Mouse (Mus musculus) neural tube, embryonic 15.5 days (tissue): Measurements from ENCODE around the gene Olfr690. TPM values are rescaled to one million over a fixed set of nuclear protein-coding genes. Genes with fewer than 3 reads are reported as not detected.
"Not testable (repeated sequence)": the region's sequence is repeated elsewhere in the genome, so short reads cannot be mapped to it uniquely, and the experiment has no call there.

Experiments
- ATAC-seq: fragments of 200-750 bp; cut with Nextera tagmentation; 2 replicates; pipeline ENCODE4 v1.8.0; 2017; ENCODE audit warnings: mild to moderate bottlenecking, moderate TSS enrichment, moderate library complexity; ENCODE audit not compliant: low FRiP score
- H3K27ac ChIP-seq: fragments of 300-500 bp; sonication (generic); replicated peaks from 2 replicates; pipeline ENCODE4 v1.5.1; 2015; ENCODE audit warnings: mild to moderate bottlenecking, inconsistent platforms
- H3K27me3 ChIP-seq: fragments of 300-500 bp; sonication (generic); replicated peaks from 2 replicates; pipeline ENCODE4 v1.6.1; 2015; ENCODE audit warnings: inconsistent platforms
- H3K36me3 ChIP-seq: fragments of 300-500 bp; sonication (generic); 2 replicates; pipeline ENCODE4 v1.6.1; 2015; ENCODE audit warnings: inconsistent platforms
- H3K4me1 ChIP-seq: fragments of 300-500 bp; sonication (generic); 2 replicates; pipeline ENCODE4 v1.6.1; 2015; ENCODE audit warnings: inconsistent platforms
- H3K4me2 ChIP-seq: fragments of 300-500 bp; sonication (generic); 2 replicates; pipeline ENCODE4 v1.6.1; 2015; ENCODE audit warnings: inconsistent platforms, mild to moderate bottlenecking, moderate library complexity
- H3K4me3 ChIP-seq: fragments of 300-500 bp; sonication (generic); replicated peaks from 2 replicates; pipeline ENCODE4 v1.5.1; 2015; ENCODE audit warnings: mild to moderate bottlenecking, inconsistent platforms
- H3K9ac ChIP-seq: fragments of 300-500 bp; sonication (generic); replicated peaks from 2 replicates; pipeline ENCODE4 v1.6.1; 2015; ENCODE audit warnings: mild to moderate bottlenecking, inconsistent platforms
- H3K9me3 ChIP-seq: fragments of 300-500 bp; sonication (generic); replicated peaks from 2 replicates; pipeline ENCODE4 v1.6.1; 2016; ENCODE audit warnings: inconsistent platforms
- WGBS: fragments of 180-500 bp; shearing (Covaris S2); methylation state at CpG from one replicate; pipeline ENCODE4 v1.1.7; 2015; ENCODE audit warnings: mixed read lengths; 5-methylcytosine and 5-hydroxymethylcytosine counted together
- polyA plus RNA-seq: library from polyadenylated mRNA; unstranded; fragments of >200 nt; fragmentation: Nextera tagmentation; extraction: Ambion mirVana; gene quantifications from 2 replicates; pipeline ENCODE4 v1.2.1, GENCODE M21; 2015

Gene Olfr690
- polyA plus RNA-seq, result not detected in 2 replicates

GRCm38 (mm10) chr7:105334004-105334403 lies at the start of gene Olfr690:
Olfr690 (minus strand) TSS chr7:105334104.
- Histone ChIP-seq H3K36me3 (no peaks in the 10 kb centered on the region), H3K9me3 (no peaks in the 10 kb centered on the region), H3K27me3 (no peaks in the 10 kb centered on the region), H3K4me1 (no peaks in the 10 kb centered on the region), H3K4me3 (no peak within 1 kb of the TSS), H3K9ac (no peak within 1 kb of the TSS), H3K27ac (no peak within 1 kb of the TSS), H3K4me2 (no peak within 1 kb of the TSS)
- WGBS, result 79% methylated on average over 1 of the region's 1 CpGs
- ATAC-seq, result no peak

GRCm38 (mm10) chr7:105380329-105380728 lies 46.4 kb upstream of the Olfr690 start:
- H3K27ac ChIP-seq, result no peak overlapping the region
- H3K36me3 ChIP-seq, result peaks cover 83% of the 10 kb centered on the region
- H3K9ac ChIP-seq, result no peak overlapping the region
- no peak overlapping the region for H3K4me3 ChIP-seq
- no peak overlapping the region for H3K4me2 ChIP-seq
- no peaks in the 10 kb centered on the region for H3K4me1 ChIP-seq
- no peaks in the 10 kb centered on the region for H3K9me3 ChIP-seq
- ATAC-seq, result no peak
- 96% methylated on average over 3 of the region's 3 CpGs for WGBS
- no peaks in the 10 kb centered on the region for H3K27me3 ChIP-seq

- H3K9me3 ChIP-seq, result no peaks in the 10 kb centered on the region
- no peaks in the 10 kb centered on the region for H3K4me1 ChIP-seq
- no peak within 1 kb of the TSS for H3K4me3 ChIP-seq
- peaks cover 70% of the 10 kb centered on the region for H3K36me3 ChIP-seq
- 94% methylated on average over 1 of the region's 1 CpGs for WGBS
- no peak for ATAC-seq
- H3K9ac ChIP-seq, result no peak within 1 kb of the TSS
- H3K4me2 ChIP-seq, result no peak within 1 kb of the TSS
- H3K27me3 ChIP-seq, result no peaks in the 10 kb centered on the region
- H3K27ac ChIP-seq, result no peak within 1 kb of the TSS
Observed at GRCm38 (mm10) chr7:105374866-105375265, 41.0 kb upstream of the Olfr690 start, which contains the start of gene Gm5901. Gm5901 (plus strand) TSS chr7:105375038.

- Histone ChIP-seq H3K36me3 (peaks cover 61% of the 10 kb centered on the region), H3K4me1 (no peaks in the 10 kb centered on the region), H3K9ac (no peak overlapping the region), H3K9me3 (no peaks in the 10 kb centered on the region), H3K27ac (no peak overlapping the region), H3K4me3 (no peak overlapping the region), H3K27me3 (no peaks in the 10 kb centered on the region), H3K4me2 (no peak overlapping the region)
- no peak for ATAC-seq
- 97% methylated on average over 3 of the region's 3 CpGs for WGBS
Observed at GRCm38 (mm10) chr7:105373976-105374375, 40.1 kb upstream of the Olfr690 start.

- Histone ChIP-seq H3K27me3 (no peaks in the 10 kb centered on the region), H3K27ac (no peak overlapping the region), H3K9ac (no peak overlapping the region), H3K4me2 (no peak overlapping the region), H3K36me3 (peaks cover 56% of the 10 kb centered on the region), H3K9me3 (no peaks in the 10 kb centered on the region), H3K4me1 (no peaks in the 10 kb centered on the region), H3K4me3 (no peak overlapping the region)
- no peak for ATAC-seq
- 84% methylated on average over 4 of the region's 4 CpGs for WGBS
Observed at GRCm38 (mm10) chr7:105373509-105373908, 39.6 kb upstream of the Olfr690 start.

- no peak overlapping the region for H3K9ac ChIP-seq
- H3K9me3 ChIP-seq, result no peaks in the 10 kb centered on the region
- WGBS, result 88% methylated on average over 1 of the region's 1 CpGs
- no peaks in the 10 kb centered on the region for H3K27me3 ChIP-seq
- no peaks in the 10 kb centered on the region for H3K4me1 ChIP-seq
- no peak overlapping the region for H3K27ac ChIP-seq
- no peak for ATAC-seq
- H3K4me2 ChIP-seq, result no peak overlapping the region
- H3K36me3 ChIP-seq, result peaks cover 50% of the 10 kb centered on the region
- no peak overlapping the region for H3K4me3 ChIP-seq
Observed at GRCm38 (mm10) chr7:105372912-105373311, 39.0 kb upstream of the Olfr690 start.

GRCm38 (mm10) chr7:105368521-105368920 lies 34.6 kb upstream of the Olfr690 start:
- H3K4me3 ChIP-seq, result no peak overlapping the region

GRCm38 (mm10) chr7:105367930-105368329 lies 34.0 kb upstream of the Olfr690 start, which contains the start of gene Olfr692:
Olfr692 (plus strand) TSS chr7:105368230.
- peaks cover 9% of the 10 kb centered on the region; the same call in 1 of the 2 replicates for H3K36me3 ChIP-seq
- no peaks in the 10 kb centered on the region for H3K27me3 ChIP-seq
- H3K4me1 ChIP-seq, result no peaks in the 10 kb centered on the region
- H3K4me3 ChIP-seq, result no peak within 1 kb of the TSS
- ATAC-seq, result no peak
- no peaks in the 10 kb centered on the region for H3K9me3 ChIP-seq
- no peak within 1 kb of the TSS for H3K4me2 ChIP-seq
- 90% methylated on average over 1 of the region's 1 CpGs for WGBS
- H3K27ac ChIP-seq, result no peak within 1 kb of the TSS
- no peak within 1 kb of the TSS for H3K9ac ChIP-seq

More at GRCm38 (mm10) chr7:105368521-105368920, 34.6 kb upstream of the Olfr690 start:
- Histone ChIP-seq H3K27me3 (no peaks in the 10 kb centered on the region), H3K27ac (no peak overlapping the region), H3K4me1 (no peaks in the 10 kb centered on the region), H3K36me3 (peaks cover 15% of the 10 kb centered on the region; the same call in 1 of the 2 replicates), H3K9ac (no peak overlapping the region), H3K4me2 (no peak overlapping the region), H3K9me3 (no peaks in the 10 kb centered on the region)
- WGBS, result 98% methylated on average over 4 of the region's 4 CpGs
- no peak; the same call in 1 of the 2 replicates for ATAC-seq

- Histone ChIP-seq H3K9ac (no peak overlapping the region), H3K4me1 (no peaks in the 10 kb centered on the region), H3K9me3 (no peaks in the 10 kb centered on the region), H3K4me3 (no peak overlapping the region), H3K27me3 (no peaks in the 10 kb centered on the region), H3K36me3 (peaks cover 6% of the 10 kb centered on the region; the same call in 1 of the 2 replicates), H3K27ac (no peak overlapping the region), H3K4me2 (no peak overlapping the region)
- WGBS, result 86% methylated on average over 5 of the region's 5 CpGs
- no peak for ATAC-seq
Observed at GRCm38 (mm10) chr7:105367268-105367667, 33.4 kb upstream of the Olfr690 start.

- Histone ChIP-seq H3K4me2 (no peak overlapping the region), H3K9me3 (no peaks in the 10 kb centered on the region), H3K9ac (no peak overlapping the region), H3K27me3 (no peaks in the 10 kb centered on the region), H3K27ac (no peak overlapping the region), H3K4me3 (no peak overlapping the region), H3K4me1 (no peaks in the 10 kb centered on the region), H3K36me3 (no peaks in the 10 kb centered on the region)
- no peak for ATAC-seq
- 88% methylated on average over 2 of the region's 2 CpGs for WGBS
Observed at GRCm38 (mm10) chr7:105361713-105362112, 27.8 kb upstream of the Olfr690 start.

- H3K27ac ChIP-seq, H3K36me3 ChIP-seq, H3K4me3 ChIP-seq, H3K9me3 ChIP-seq, H3K9ac ChIP-seq, H3K4me2 ChIP-seq, H3K4me1 ChIP-seq, H3K27me3 ChIP-seq: not testable (repeated sequence)
- peak; percentile 93 for ATAC-seq
- 94% methylated on average over 1 of the region's 2 CpGs for WGBS
Observed at GRCm38 (mm10) chr7:105356487-105356886, 22.6 kb upstream of the Olfr690 start.

- H3K36me3 ChIP-seq, H3K27ac ChIP-seq, H3K4me2 ChIP-seq, H3K4me1 ChIP-seq, H3K27me3 ChIP-seq, H3K9ac ChIP-seq, H3K4me3 ChIP-seq, H3K9me3 ChIP-seq: not testable (repeated sequence)
- no CpG with 5 or more reads among the region's 5 CpGs for WGBS
- ATAC-seq, result peak; percentile 53; the same call in 1 of the 2 replicates
Observed at GRCm38 (mm10) chr7:105356064-105356463, 22.2 kb upstream of the Olfr690 start.
